8 mouse cellular contexts compared by ENCODE assay signal in genomic region chr8:115705591-115706110, GRCm38 (mm10). TPM values are rescaled to one million over a fixed set of nuclear protein-coding genes. Genes with fewer than 3 reads are reported as not detected.
A peak's percentile ranks its signal among the peaks of the same experiment; 100 is the strongest.
DNase-seq lines count a peak whose midpoint lies in the region; ATAC-seq lines count a peak whose summit lies in the region.

No protein-coding gene starts in this region.

- H3K4me3 ChIP-seq in embryonic facial prominence, embryonic 14.5 days (ENCODE audit: low read depth, low read length): peak overlapping the region; percentile 58
- H3K4me3 ChIP-seq in heart, embryonic 16.5 days (ENCODE audit: low read length): peak overlapping the region; percentile 69

- ATAC-seq in embryonic facial prominence, embryonic 14.5 days (ENCODE audit: low read depth): no peak; the same call in 1 of the 2 replicates
- no peak for ATAC-seq in heart, embryonic 16.5 days (replicated peaks; ENCODE audit: extremely low read depth, insufficient read depth, low FRiP score)

- H3K4me2 ChIP-seq in embryonic facial prominence, embryonic 14.5 days (ENCODE audit: low read depth, low read length): peak overlapping the region; percentile 79
- peak overlapping the region; percentile 97 for H3K4me2 ChIP-seq in heart, embryonic 16.5 days (ENCODE audit: low read depth, low read length)

- no peaks in the 10 kb centered on the region for H3K9me3 ChIP-seq in embryonic facial prominence, embryonic 14.5 days (ENCODE audit: control insufficient read depth, low read length)
- H3K9me3 ChIP-seq in heart, embryonic 16.5 days (replicated peaks; ENCODE audit: control insufficient read depth, low read length): no peaks in the 10 kb centered on the region

- H3K27ac ChIP-seq in embryonic facial prominence, embryonic 14.5 days (replicated peaks; ENCODE audit: low read depth, low read length): peak overlapping the region; percentile 86
- H3K27ac ChIP-seq in heart, embryonic 16.5 days (ENCODE audit: low read length): peak overlapping the region; percentile 31

- WGBS in embryonic facial prominence, embryonic 14.5 days: 1% methylated on average over 30 of the region's 36 CpGs
- WGBS in heart, embryonic 16.5 days: under 1% methylated on average over 35 of the region's 36 CpGs

- no peaks in the 10 kb centered on the region for H3K36me3 ChIP-seq in embryonic facial prominence, embryonic 14.5 days (ENCODE audit: control insufficient read depth, insufficient read depth, low read length)
- H3K36me3 ChIP-seq in heart, embryonic 16.5 days (ENCODE audit: control insufficient read depth, insufficient read depth): no peaks in the 10 kb centered on the region

- H3K4me1 ChIP-seq in embryonic facial prominence, embryonic 14.5 days (ENCODE audit: control insufficient read depth, insufficient read depth, low read length): no peaks in the 10 kb centered on the region
- peaks cover 2% of the 10 kb centered on the region; the same call in 1 of the 2 replicates for H3K4me1 ChIP-seq in heart, embryonic 16.5 days (ENCODE audit: control insufficient read depth, insufficient read depth, low read length)

- 0 out of 2 replicates have a peak, but pooled peaks cover 9% of the 10 kb centered on the region for H3K27me3 ChIP-seq in embryonic facial prominence, embryonic 14.5 days (replicated peaks; ENCODE audit: control insufficient read depth, insufficient read depth, low read length)
- H3K27me3 ChIP-seq in heart, embryonic 16.5 days (ENCODE audit: control insufficient read depth, insufficient read depth, low read length): peaks cover 3% of the 10 kb centered on the region; the same call in 1 of the 2 replicates

- DNase-seq in B cell, adult 2 months: peak; percentile 54 to 55
- peak; percentile 61 for DNase-seq in adrenal gland, adult 8-10 months
- peak; percentile 80 for DNase-seq in embryonic facial prominence, embryonic 14.5 days (ENCODE audit: low spot score)
- peak; percentile 15 for DNase-seq in left cerebral cortex, adult 11 months (ENCODE audit: low spot score)
- DNase-seq in lung, postnatal 36 days: peak; percentile 42
- peak; percentile 80 for DNase-seq in retina, postnatal 1 day
- DNase-seq in urinary bladder, postnatal 14 days (ENCODE audit: low spot score): peak; percentile 57

- H3K9ac ChIP-seq in embryonic facial prominence, embryonic 14.5 days (ENCODE audit: low read depth, low read length): peak overlapping the region; percentile 71
- H3K9ac ChIP-seq in heart, embryonic 16.5 days (ENCODE audit: low read length): peak overlapping the region; percentile 74

RNA-seq across cellular contexts. Expression of gene Maf, which starts 1.9 kb away (rescaled TPM):
- total RNA-seq in adrenal gland, adult 8-10 months (2022): 10 to 100 TPM; 21.3 to 29.8 (median 21.9) TPM
- polyA plus RNA-seq in embryonic facial prominence, embryonic 14.5 days (2014; fragmentation: Nextera tagmentation; extraction: Ambion mirVana): 14.3 and 14.8 TPM in 2 replicates
- 2.6 and 3.2 TPM in 2 replicates for polyA plus RNA-seq in heart, embryonic 16.5 days (2015; fragmentation: Nextera tagmentation; extraction: Ambion mirVana)

Comparison
In these comparisons a context has a peak if more than half of its experiments do, and no peak if none do; other contexts are left out.
1. DNase-seq: peak in every context shown above with its lines; median percentile 80 in embryonic facial prominence, embryonic 14.5 days; 80 in retina, postnatal 1 day; 61 in adrenal gland, adult 8-10 months; 57 in urinary bladder, postnatal 14 days; 54 in B cell, adult 2 months; 42 in lung, postnatal 36 days; 15 in left cerebral cortex, adult 11 months.